Mouse (Mus musculus): ENCODE data around the gene Etnk1.
A peak's percentile ranks its signal among the peaks of the same experiment; 100 is the strongest.
"Not testable (repeated sequence)": the region's sequence is repeated elsewhere in the genome, so short reads cannot be mapped to it uniquely, and the experiment has no call there.

Etnk1 gene

GRCm38 (mm10) chr6:143151081-143151995 lies 15.7 kb upstream of the Etnk1 start:
- not testable (repeated sequence) for DNase-seq

- no peak for DNase-seq
Measured at GRCm38 (mm10) chr6:143152321-143152827, 14.6 kb upstream of the Etnk1 start.

GRCm38 (mm10) chr6:143153160-143153559 lies 13.9 kb upstream of the Etnk1 start:
- no peak for DNase-seq

DNA sequence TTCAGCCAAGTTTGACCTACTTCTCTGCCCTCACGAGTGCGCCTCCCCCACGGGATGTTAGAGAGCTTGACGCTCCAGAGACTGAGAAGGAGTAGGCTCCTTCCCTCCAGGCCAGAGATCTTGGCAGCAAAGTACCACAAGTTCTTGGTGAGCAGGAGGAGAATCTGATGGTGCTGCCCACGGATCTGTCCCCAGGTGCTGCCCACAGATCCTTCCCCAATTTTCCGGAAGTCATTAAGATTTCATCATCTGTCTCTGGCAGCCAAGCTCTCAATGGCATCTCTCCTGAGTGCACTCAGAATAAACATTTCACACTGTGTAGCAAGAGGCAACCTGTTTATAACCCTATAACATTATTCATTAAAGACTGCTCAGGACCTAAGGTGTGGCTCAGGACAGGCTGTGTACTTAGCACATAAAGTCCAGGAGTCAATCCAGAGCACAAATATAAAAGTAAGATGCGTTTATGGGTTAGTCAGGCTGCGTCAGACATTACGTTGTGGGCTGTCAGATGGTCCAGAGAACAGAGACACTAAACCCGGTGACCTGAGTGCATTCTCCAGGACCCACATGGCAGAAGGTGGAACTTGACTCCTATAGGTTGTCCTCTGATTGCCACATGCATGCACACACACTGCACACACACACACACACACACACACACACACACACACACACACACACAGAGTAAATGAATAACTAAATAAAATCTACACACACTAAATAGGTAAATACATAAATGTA lies 13.1 kb upstream of the Etnk1 start:
- DNase-seq: no peak

GRCm38 (mm10) chr6:143154885-143155284 lies 12.1 kb upstream of the Etnk1 start:
- DNase-seq: no peak

DNA sequence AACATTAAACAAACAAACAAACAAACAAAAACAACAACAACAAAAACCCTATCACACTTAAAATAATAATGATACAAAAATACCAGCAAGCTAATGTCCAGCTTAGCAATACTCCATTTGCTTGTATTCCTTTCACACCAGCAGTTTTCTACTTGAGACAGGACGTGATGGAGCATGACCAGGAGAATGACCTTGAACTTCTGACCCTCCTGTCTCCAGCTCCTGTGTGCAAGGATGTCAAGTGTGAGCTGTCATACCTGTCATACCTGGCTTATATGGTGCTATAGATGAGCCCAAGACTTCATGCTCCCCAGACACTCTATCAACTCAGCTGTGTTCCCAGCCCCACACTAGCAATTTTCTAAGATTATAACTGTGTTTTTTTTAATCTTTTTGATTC lies 11.0 kb upstream of the Etnk1 start:
- DNase-seq: no peak

- no peak for DNase-seq
Measured at GRCm38 (mm10) chr6:143156684-143157083, 10.3 kb upstream of the Etnk1 start.

DNA sequence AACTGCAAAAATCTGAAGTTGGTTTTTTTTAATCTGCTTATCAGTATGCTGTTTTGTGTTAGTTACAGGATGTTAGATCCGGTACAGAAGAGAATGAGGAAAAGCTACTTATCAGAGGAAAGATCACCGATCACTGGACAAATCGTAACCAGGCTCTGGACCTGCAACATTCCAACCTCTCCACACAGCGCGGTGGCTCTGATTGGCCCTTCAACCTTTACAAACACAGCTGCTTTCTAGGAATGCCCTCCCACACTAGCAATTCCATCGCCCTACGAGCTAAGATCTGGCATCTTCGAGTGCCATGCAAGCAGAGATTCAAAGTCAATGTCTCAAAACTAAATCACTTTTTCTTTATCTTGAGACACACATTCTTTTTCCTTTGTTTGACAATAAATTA lies 9.6 kb upstream of the Etnk1 start:
- no peak for DNase-seq

- no peak for DNase-seq
Measured at GRCm38 (mm10) chr6:143160572-143161231, 6.3 kb upstream of the Etnk1 start.

GRCm38 (mm10) chr6:143162161-143162877 lies 4.7 kb upstream of the Etnk1 start:
- DNase-seq: no peak

- DNase-seq: no peak
Measured at GRCm38 (mm10) chr6:143163956-143164905, 2.8 kb upstream of the Etnk1 start.

DNA sequence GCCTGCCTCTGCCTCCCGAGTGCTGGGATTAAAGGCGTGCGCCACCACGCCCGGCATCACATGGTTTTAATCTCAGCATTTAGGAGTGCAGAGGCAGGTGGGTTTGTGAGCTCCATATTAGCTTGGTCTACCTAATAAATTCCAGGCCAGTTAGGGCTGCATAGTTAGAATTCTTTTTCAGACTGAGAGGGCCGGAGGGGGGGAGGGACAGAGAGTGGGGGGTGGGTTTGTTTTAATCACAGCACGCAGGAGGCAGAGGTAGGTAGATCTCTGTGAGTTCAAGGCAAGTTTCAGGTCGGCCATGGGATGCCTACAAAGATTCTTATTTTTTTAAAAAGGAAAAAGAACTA lies 2.1 kb upstream of the Etnk1 start:
- no peak for DNase-seq

DNA sequence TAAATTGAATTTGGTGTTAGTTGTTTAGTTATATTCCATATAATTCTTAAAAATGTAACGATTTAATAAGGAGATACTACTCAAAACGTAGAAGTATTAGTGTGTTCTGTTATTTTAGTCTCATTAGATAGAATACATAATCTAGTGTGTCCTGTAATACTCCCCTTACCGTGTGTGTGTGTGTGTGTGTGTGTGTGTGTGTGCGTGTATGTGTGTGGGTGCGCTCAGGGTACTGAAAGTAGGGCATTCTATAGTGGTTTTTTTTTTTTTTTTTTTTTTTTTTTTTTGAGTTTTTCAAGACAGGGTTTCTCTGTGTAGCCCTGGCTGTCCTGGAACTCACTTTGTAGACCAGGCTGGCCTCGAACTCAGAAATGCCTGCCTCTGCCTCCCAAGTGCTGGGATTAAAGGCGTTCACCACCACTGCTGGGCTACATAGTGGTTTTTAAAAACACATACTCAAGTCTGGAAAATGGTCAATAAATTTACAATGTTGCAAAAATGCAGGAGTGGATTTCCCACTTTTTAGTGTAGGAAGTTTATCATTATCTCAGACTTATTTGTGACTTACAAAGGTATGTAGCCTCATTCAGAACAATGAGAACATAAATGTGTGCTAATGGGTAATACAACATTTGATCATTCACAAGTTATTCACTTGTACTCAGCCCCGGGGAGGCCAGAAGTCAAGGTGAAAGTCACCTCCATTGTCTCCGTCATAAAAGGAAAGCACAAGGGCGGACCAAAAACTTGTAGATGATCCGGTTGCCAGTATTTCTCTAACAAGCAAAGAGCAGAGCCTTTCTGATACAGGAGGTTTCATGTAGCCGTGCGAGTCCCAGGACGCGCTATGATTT lies 1.4 kb upstream of the Etnk1 start:
- DNase-seq: no peak

GRCm38 (mm10) chr6:143167409-143167919 lies 443 bp downstream of the Etnk1 start:
- DNase-seq: peak in 1 of 2 experiments; percentile 74

DNA sequence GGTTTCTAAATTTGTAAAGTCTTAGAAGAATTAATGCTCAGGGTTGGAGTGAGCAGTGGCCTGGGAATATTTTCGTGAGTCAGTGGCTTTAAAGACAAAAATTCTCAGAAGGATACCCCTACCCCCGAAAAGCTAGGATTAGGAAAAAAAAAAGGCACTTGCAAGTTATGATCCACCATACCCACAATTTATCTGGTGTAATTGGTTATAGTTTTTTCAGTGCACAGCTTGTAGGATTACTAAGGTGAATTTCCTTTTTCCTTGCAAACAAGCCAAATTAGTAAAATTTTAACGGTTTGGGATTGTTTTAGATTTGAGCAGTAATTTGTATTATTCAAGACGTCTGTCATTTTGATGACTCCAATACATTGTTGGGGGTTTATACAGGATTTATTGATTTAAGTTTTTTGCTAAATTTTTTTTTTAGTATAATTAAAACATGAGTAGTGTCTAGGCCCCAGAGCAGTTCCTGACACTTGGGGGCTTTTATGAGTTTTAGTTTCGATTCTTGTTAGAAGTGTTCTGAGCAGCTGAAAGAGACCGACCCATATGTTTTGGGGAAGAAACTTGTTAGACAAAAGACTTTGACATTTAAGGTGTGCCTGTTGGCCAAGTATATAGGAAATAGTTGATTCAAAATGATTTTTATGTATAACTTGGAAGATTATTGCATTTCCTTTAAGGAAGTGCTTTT lies 1.1 kb downstream of the Etnk1 start:
- DNase-seq: no peak

GRCm38 (mm10) chr6:143169385-143169784 lies 2.4 kb downstream of the Etnk1 start:
- DNase-seq: no peak

- DNase-seq: no peak
Measured at GRCm38 (mm10) chr6:143170166-143170960, 3.3 kb downstream of the Etnk1 start.

DNA sequence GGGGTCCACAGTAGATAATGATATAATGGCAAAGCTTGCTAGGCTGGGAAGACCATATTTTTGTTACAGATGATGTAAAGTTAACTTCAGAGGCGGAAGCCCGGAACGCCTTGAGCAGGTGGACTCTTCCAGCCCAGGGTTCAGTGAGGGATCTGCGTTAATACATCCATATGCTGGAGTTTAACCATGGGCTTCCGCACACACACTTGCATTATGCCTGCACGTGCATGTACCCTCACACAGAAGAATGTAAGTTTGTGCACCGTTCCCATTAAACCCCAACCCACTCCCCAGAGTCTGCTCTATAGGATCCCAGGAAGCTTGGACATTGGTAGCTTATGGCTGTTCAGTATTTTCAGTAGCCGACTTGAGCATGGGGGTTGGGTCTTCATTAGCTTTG lies 4.0 kb downstream of the Etnk1 start:
- DNase-seq: no peak
